Mouse (Mus musculus): ENCODE measurements at regions not wholly inside any gene's neighbourhood (a gene's known extent, or its start where the extent isn't known, plus 50 kb on each side); places are given as distances from the start of the nearest gene placed in this dataset.

- TF ChIP-seq MAX (IDR thresholded peaks at IDR 0.05; ENCODE audit: low read depth) (no peak), TCF12 (IDR thresholded peaks at IDR 0.05; ENCODE audit: insufficient read depth, poor library complexity, severe bottlenecking) (no peak), CEBPB (IDR thresholded peaks at IDR 0.05; ENCODE audit: insufficient read depth, poor library complexity, severe bottlenecking) (no peak), POLR2AphosphoS2 (IDR thresholded peaks at IDR 0.05; ENCODE audit: insufficient read length, low read depth) (no peak), USF1 (IDR thresholded peaks at IDR 0.05; ENCODE audit: low read depth) (no peak), POLR2A (IDR thresholded peaks at IDR 0.05; ENCODE audit: insufficient read length, low read depth) (no peak)
Observed at GRCm38 (mm10) chr1:35685651-35686050, 382.5 kb upstream of the Hs6st1 start.
